Mouse (Mus musculus) intestine, embryonic 15.5 days (tissue): ENCODE data around the gene Gaa. TPM values are rescaled to one million over a fixed set of nuclear protein-coding genes. Genes with fewer than 3 reads are reported as not detected.
A peak's percentile ranks its signal among the peaks of the same experiment; 100 is the strongest.
"Not testable (repeated sequence)": the region's sequence is repeated elsewhere in the genome, so short reads cannot be mapped to it uniquely, and the experiment has no call there.

Experiments
- ATAC-seq: fragments of 200-750 bp; cut with Nextera tagmentation; 2 replicates; pipeline ENCODE4 v1.8.0; 2017; ENCODE audit warnings: moderate TSS enrichment, moderate library complexity
- H3K27ac ChIP-seq: fragments of 300-500 bp; sonication (generic); 2 replicates; pipeline ENCODE4 v1.5.1; 2015; ENCODE audit warnings: mild to moderate bottlenecking, inconsistent platforms
- H3K27me3 ChIP-seq: fragments of 300-500 bp; sonication (generic); replicated peaks from 2 replicates; pipeline ENCODE4 v1.6.1; 2015; ENCODE audit warnings: inconsistent platforms
- H3K36me3 ChIP-seq: fragments of 300-500 bp; sonication (generic); 2 replicates; pipeline ENCODE4 v1.6.1; 2015; ENCODE audit warnings: inconsistent platforms
- H3K4me1 ChIP-seq: fragments of 300-500 bp; sonication (generic); replicated peaks from 2 replicates; pipeline ENCODE4 v1.6.1; 2015; ENCODE audit warnings: inconsistent platforms
- H3K4me2 ChIP-seq: fragments of 300-500 bp; sonication (generic); replicated peaks from 2 replicates; pipeline ENCODE4 v1.6.1; 2015; ENCODE audit warnings: mild to moderate bottlenecking, inconsistent platforms
- H3K4me3 ChIP-seq: fragments of 300-500 bp; sonication (generic); replicated peaks from 2 replicates; pipeline ENCODE4 v1.5.1; 2015; ENCODE audit warnings: inconsistent platforms
- H3K9ac ChIP-seq: fragments of 300-500 bp; sonication (generic); 2 replicates; pipeline ENCODE4 v1.6.1; 2015; ENCODE audit warnings: inconsistent platforms
- H3K9me3 ChIP-seq: fragments of 300-500 bp; sonication (generic); 2 replicates; pipeline ENCODE4 v1.6.1; 2016; ENCODE audit warnings: inconsistent platforms
- WGBS: fragments of 180-500 bp; shearing (Covaris S2); methylation state at CpG from one replicate; pipeline ENCODE4 v1.1.7; 2015; 5-methylcytosine and 5-hydroxymethylcytosine counted together
- polyA plus RNA-seq: library from polyadenylated mRNA; unstranded; fragments of >200 nt; fragmentation: Nextera tagmentation; extraction: Ambion mirVana; gene quantifications from 2 replicates; pipeline ENCODE4 v1.2.1, GENCODE M21; 2015

Gene Gaa
- polyA plus RNA-seq, 1 experiment from 2014 or later: 66.3 TPM

DNA sequence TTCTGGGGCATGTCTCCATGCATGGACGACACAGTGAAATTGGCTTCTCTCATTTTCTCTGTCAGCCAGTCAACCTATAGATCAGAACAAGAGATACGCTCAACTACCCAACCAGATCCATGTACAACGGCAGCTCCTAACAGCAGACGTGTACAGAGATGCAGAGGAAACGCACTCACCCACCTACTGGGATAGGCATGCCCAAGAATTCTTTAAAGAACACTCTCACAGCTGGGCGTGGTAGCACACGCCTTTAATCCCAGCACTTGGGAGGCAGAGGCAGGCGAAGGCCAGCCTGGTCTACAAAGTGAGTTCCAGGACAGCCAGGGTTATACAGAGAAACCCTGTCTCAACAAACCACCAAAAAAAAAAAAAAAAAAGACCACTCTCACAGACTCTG lies 25.2 kb downstream of the Gaa start:
- not testable (repeated sequence) for H3K27me3 ChIP-seq, ATAC-seq, H3K4me1 ChIP-seq, H3K4me2 ChIP-seq, H3K9ac ChIP-seq, H3K4me3 ChIP-seq, H3K9me3 ChIP-seq, H3K27ac ChIP-seq
- peaks cover 82% of the 10 kb centered on the region for H3K36me3 ChIP-seq
- WGBS: 94% methylated on average over 8 of the region's 8 CpGs

- peak overlapping the region; percentile 95; the same call in 1 of the 2 replicates for H3K9ac ChIP-seq
Observed at GRCm38 (mm10) chr11:119297996-119298395, 30.3 kb downstream of the Gaa start.

DNA sequence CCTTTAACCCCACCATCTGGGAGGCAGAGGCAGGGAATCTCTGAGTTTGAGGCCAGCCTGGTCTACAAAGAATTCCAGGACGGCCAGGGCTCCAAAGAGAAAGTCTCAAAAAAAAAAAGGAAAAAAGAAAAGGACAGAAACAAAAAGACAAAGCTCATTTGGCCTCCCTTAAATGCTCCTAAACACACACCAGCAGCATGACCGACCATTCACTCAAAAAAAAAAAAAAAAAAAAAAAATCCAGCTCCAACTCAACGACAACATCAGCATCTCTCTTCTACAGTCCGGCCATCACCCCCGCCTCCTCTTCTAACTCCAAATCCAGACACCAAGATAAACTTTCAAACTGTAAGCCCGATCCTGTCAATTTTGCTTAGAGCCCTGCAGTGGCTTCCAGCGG lies 31.2 kb downstream of the Gaa start:
- 6% methylated on average over 7 of the region's 7 CpGs for WGBS
- H3K4me1 ChIP-seq: peaks cover 14% of the 10 kb centered on the region
- H3K9me3 ChIP-seq: no peaks in the 10 kb centered on the region
- no peaks in the 10 kb centered on the region for H3K27me3 ChIP-seq
- H3K9ac ChIP-seq: peak overlapping the region; percentile 95
- peaks cover 30% of the 10 kb centered on the region for H3K36me3 ChIP-seq
- H3K27ac ChIP-seq: peak overlapping the region; percentile 83; the same call in 1 of the 2 replicates
- H3K4me3 ChIP-seq: peak overlapping the region; percentile 94
- no peak for ATAC-seq
- peak overlapping the region; percentile 88 for H3K4me2 ChIP-seq

More at GRCm38 (mm10) chr11:119297996-119298395, 30.3 kb downstream of the Gaa start:
- WGBS: 84% methylated on average over 6 of the region's 6 CpGs
- Histone ChIP-seq H3K9me3 (no peaks in the 10 kb centered on the region), H3K4me2 (peak overlapping the region; percentile 88), H3K27me3 (no peaks in the 10 kb centered on the region), H3K36me3 (peaks cover 40% of the 10 kb centered on the region), H3K4me1 (peaks cover 14% of the 10 kb centered on the region), H3K27ac (no peak overlapping the region), H3K4me3 (0 out of 2 replicates have a peak overlapping the region, but pooled peaks have one; percentile 94)
- ATAC-seq: no peak

DNA sequence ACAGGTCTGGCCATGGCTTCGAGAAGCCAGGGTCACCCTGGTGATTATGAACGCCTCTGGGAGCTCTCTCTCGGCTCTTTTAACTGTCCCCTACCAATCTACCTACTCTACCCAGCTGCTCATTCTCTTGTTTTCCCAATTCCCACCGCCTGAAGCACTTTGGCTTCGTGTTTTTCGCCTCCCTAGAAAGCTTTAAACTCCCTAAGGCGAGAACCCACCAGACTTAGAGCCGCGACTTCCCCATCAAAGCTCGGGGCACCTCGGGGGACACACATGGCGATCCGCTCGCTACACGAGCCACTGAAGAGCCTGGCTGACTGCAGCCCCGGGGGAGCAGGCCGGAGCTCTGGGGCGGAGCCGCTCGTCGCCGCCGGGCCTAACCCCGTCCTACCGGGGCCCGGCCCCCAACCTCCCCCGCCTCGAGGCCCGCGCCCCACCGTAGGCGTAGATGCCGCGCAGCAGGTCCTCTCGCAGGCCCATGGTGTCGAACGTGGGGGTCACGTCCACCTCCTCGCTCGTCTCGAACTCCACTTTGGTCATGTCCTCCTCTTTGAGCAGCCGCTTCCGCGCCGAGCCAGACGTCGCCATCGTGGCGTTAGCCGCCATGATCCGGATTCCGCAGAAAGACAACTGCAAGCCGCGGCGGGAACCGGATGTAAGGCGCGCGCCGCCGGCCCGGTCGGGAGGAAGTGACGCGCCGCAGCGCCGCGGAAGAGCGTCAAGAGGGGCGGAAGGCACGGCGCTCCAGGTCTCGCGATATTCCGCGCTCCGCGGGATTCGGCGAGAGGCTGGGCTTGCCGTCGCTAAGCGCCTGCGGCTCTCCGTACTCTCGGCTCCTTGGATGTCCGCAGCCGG lies 31.9 kb downstream of the Gaa start, which contains the start of gene Eif4a3:
TSS of gene Eif4a3 (minus strand) at position 699 of the 855 bp plus-strand sequence.
- under 1% methylated on average over 89 of the region's 89 CpGs for WGBS
- H3K36me3 ChIP-seq: peaks cover 24% of the 10 kb centered on the region
- H3K27me3 ChIP-seq: no peaks in the 10 kb centered on the region
- peak within 1 kb of the TSS; percentile 83 for H3K27ac ChIP-seq
- H3K9me3 ChIP-seq: no peaks in the 10 kb centered on the region
- peak; percentile 98 for ATAC-seq
- peak within 1 kb of the TSS; percentile 94 for H3K4me3 ChIP-seq
- H3K4me2 ChIP-seq: peak within 1 kb of the TSS; percentile 88
- H3K9ac ChIP-seq: peak within 1 kb of the TSS; percentile 95
- peaks cover 14% of the 10 kb centered on the region for H3K4me1 ChIP-seq

DNA sequence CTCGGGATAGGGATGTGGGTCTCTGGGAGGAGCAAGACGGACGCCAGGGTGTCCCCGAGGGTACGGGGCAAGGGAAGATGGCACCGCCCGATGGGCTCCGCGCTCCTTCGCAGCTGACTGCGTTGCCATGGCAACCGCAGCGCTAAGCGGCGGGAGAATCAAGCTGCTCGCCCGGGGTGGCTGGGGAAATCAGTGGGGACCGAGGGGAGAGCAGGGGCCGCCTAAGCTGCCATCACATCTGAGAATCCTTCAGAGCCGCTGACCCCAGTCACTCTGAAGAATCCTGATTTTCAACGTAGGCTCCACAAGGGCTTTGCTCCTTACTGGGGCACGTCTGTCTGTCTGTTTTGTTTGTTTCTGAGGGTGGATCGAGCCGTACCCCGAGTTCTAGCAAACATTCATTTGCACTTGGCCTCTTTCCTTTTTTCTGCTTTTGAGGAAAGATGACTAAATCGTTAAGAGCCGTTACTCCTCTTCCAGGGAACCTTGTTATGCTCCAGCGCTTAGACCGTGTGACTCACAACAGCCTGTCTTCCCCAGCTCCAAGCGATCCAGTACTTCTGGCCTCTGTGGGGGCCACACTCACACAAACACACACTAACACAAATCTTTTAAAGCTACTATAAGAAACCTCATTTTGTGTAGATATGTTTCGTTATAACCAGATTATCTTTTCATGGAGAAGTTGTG lies 32.7 kb downstream of the Gaa start:
- no peak; the same call in 1 of the 2 replicates for ATAC-seq

GRCm38 (mm10) chr11:119300986-119301385 lies 33.3 kb downstream of the Gaa start:
- Histone ChIP-seq H3K4me2 (no peak overlapping the region), H3K9ac (no peak overlapping the region), H3K9me3 (no peaks in the 10 kb centered on the region), H3K4me3 (no peak overlapping the region), H3K4me1 (peaks cover 14% of the 10 kb centered on the region), H3K36me3 (peaks cover 12% of the 10 kb centered on the region), H3K27me3 (no peaks in the 10 kb centered on the region), H3K27ac (no peak overlapping the region)
- ATAC-seq: no peak
- 25% methylated on average over 2 of the region's 2 CpGs for WGBS

More for the DNA sequence above, 32.7 kb downstream of the Gaa start:
- no peaks in the 10 kb centered on the region for H3K9me3 ChIP-seq
- H3K4me3 ChIP-seq: peak overlapping the region; percentile 94
- under 1% methylated on average over 31 of the region's 31 CpGs for WGBS
- H3K27me3 ChIP-seq: no peaks in the 10 kb centered on the region
- peak overlapping the region; percentile 82 for H3K27ac ChIP-seq
- peak overlapping the region; percentile 88 for H3K4me2 ChIP-seq
- H3K9ac ChIP-seq: peak overlapping the region; percentile 67
- H3K36me3 ChIP-seq: peaks cover 18% of the 10 kb centered on the region
- H3K4me1 ChIP-seq: peaks cover 14% of the 10 kb centered on the region

- Histone ChIP-seq H3K27me3 (no peaks in the 10 kb centered on the region), H3K4me2 (no peak overlapping the region), H3K4me1 (peaks cover 6% of the 10 kb centered on the region; the same call in 1 of the 2 replicates), H3K9me3 (no peaks in the 10 kb centered on the region), H3K9ac (no peak overlapping the region), H3K36me3 (no peaks in the 10 kb centered on the region), H3K27ac (no peak overlapping the region), H3K4me3 (no peak overlapping the region)
- peak; percentile 31; the same call in 1 of the 2 replicates for ATAC-seq
- 51% methylated on average over 16 of the region's 16 CpGs for WGBS
Observed at GRCm38 (mm10) chr11:119304904-119305712, 37.4 kb downstream of the Gaa start.

DNA sequence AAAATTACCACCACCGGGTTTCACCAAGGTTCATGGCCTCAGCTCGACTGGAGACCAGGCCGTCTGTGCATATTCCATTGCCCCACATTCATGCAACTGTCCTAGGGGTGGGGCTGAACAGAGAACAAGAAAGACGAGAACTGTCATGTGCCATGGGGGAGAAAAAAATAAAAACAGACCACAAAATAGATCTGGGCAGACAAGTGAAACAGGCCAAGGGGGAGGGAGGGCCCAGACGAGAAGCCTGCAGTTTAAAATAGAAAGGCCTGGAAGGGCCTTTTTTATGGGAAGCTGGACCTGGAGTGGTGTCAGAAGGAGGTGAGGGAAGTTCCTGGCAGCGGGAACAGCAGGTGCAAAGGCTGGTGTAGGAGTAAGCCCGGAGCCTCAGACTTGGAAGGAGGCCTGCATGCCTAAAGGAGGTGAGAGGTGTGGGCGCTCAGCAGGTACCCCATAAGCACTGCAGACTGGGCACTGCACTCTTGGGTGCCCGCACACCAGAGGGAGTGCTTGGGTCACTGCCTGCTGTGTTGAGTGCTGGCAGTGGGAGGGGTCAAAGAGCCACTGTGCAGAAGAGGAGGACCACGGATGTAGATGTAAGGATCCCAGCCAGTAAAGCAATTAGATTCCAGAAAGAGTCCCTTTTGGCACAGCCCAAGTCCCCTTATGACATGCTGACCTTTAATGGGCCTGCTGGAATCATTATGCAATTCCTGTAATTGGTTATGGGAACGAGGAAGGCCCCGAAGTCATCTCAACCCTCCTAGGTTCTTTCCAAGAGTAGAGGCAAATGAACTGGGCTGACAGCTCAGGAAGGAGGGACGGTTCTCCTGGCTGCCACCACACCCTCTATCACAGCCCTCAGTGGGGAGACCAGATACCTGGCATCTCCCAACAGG lies 39.3 kb downstream of the Gaa start:
- WGBS: 51% methylated on average over 13 of the region's 13 CpGs
- no peaks in the 10 kb centered on the region for H3K9me3 ChIP-seq
- H3K27ac ChIP-seq: peak overlapping the region; percentile 19; the same call in 1 of the 2 replicates
- H3K4me2 ChIP-seq: no peak overlapping the region
- peaks cover 8% of the 10 kb centered on the region; the same call in 1 of the 2 replicates for H3K4me1 ChIP-seq
- ATAC-seq: no peak
- no peak overlapping the region for H3K4me3 ChIP-seq
- no peaks in the 10 kb centered on the region for H3K36me3 ChIP-seq
- no peaks in the 10 kb centered on the region for H3K27me3 ChIP-seq
- no peak overlapping the region for H3K9ac ChIP-seq

DNA sequence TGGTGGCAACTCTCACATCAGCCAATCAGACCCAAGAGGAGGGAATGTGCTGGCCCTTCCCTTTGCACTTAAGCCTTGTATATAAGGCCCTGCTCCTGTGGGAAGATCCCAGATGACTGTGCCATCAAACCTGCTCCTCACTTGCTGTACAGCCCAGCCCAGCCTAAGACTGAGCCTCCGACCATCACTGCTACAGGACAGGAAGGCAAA lies 39.9 kb downstream of the Gaa start, which contains the start of gene Card14:
TSS of gene Card14 (plus strand) at position 111 of the 210 bp plus-strand sequence.
- no peaks in the 10 kb centered on the region for H3K36me3 ChIP-seq
- no peak within 1 kb of the TSS for H3K4me3 ChIP-seq
- peaks cover 8% of the 10 kb centered on the region; the same call in 1 of the 2 replicates for H3K4me1 ChIP-seq
- peak within 1 kb of the TSS; percentile 19; the same call in 1 of the 2 replicates for H3K27ac ChIP-seq
- H3K9ac ChIP-seq: no peak within 1 kb of the TSS
- H3K27me3 ChIP-seq: no peaks in the 10 kb centered on the region
- no peak within 1 kb of the TSS for H3K4me2 ChIP-seq
- WGBS: 40% methylated on average over 1 of the region's 1 CpGs
- ATAC-seq: no peak
- H3K9me3 ChIP-seq: no peaks in the 10 kb centered on the region

GRCm38 (mm10) chr11:119307916-119308315 lies 40.2 kb downstream of the Gaa start:
- Histone ChIP-seq H3K36me3 (no peaks in the 10 kb centered on the region), H3K27ac (no peak overlapping the region), H3K4me3 (no peak overlapping the region), H3K9ac (no peak overlapping the region), H3K27me3 (no peaks in the 10 kb centered on the region), H3K4me2 (no peak overlapping the region), H3K4me1 (peaks cover 8% of the 10 kb centered on the region; the same call in 1 of the 2 replicates), H3K9me3 (no peaks in the 10 kb centered on the region)
- ATAC-seq: no peak
- 26% methylated on average over 11 of the region's 11 CpGs for WGBS

GRCm38 (mm10) chr11:119310621-119311020 lies 42.9 kb downstream of the Gaa start:
- H3K36me3 ChIP-seq: no peaks in the 10 kb centered on the region
- no peak overlapping the region for H3K27ac ChIP-seq
- H3K4me1 ChIP-seq: peaks cover 8% of the 10 kb centered on the region; the same call in 1 of the 2 replicates
- no peak overlapping the region for H3K9ac ChIP-seq
- no peaks in the 10 kb centered on the region for H3K9me3 ChIP-seq
- H3K4me3 ChIP-seq: no peak overlapping the region
- no peak overlapping the region for H3K4me2 ChIP-seq
- no peak for ATAC-seq
- no peaks in the 10 kb centered on the region for H3K27me3 ChIP-seq
- 14% methylated on average over 9 of the region's 10 CpGs for WGBS
